ENCODE assay signal across 23 mouse cellular contexts in the genomic region with DNA sequence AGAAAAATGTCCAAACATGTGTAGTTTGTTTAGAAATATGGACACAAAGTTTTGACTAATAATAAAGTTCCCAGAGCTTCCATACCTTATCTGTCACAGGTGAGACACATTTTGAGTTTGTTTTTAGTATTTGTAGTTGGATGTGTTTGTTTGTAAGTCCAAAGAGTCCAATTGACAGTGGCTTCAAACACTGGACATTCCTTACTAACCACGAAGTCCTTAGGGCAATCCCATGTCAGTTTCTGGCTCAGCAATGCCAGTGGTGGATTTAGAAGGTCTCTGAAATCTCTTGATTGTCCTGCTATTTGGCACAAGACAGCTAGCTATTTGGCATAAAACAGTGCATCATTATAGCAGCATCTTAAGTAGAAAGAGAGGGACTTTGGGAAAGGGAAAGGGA. TPM values are rescaled to one million over a fixed set of nuclear protein-coding genes. Genes with fewer than 3 reads are reported as not detected.
DNase-seq lines count a peak whose midpoint lies in the region; ATAC-seq and TF ChIP-seq lines count a peak whose summit lies in the region.
"Had no signal": no experiment of that assay in that cellular context is flagged by ENCODE, and none has a peak within 500 bp of the region (broad histone marks: within the 10 kb centered on the region; RNA-seq: fewer than 3 reads in every experiment).

No protein-coding gene starts in this region.

- H3K4me3 ChIP-seq in liver, embryonic 14.5 days (ENCODE audit: insufficient read depth in 1 of 2, low read depth in 2 of 2, low read length in 2 of 2), result no peak overlapping the region
- H3K4me3 ChIP-seq in liver, embryonic 12.5 days, result no peak overlapping the region
- no peak overlapping the region for H3K4me3 ChIP-seq in liver, postnatal 0 days (ENCODE audit: low read depth, low read length)
- H3K4me3 ChIP-seq: embryonic facial prominence, embryonic 10.5 days; embryonic facial prominence, embryonic 12.5 days; forebrain, embryonic 13.5 days; forebrain, embryonic 15.5 days had no signal

- H3K9ac ChIP-seq in liver, embryonic 14.5 days (replicated peaks), result no peak overlapping the region
- H3K9ac ChIP-seq in liver, embryonic 12.5 days, result no peak overlapping the region
- no peak overlapping the region for H3K9ac ChIP-seq in liver, postnatal 0 days (replicated peaks)
- H3K9ac ChIP-seq: embryonic facial prominence, embryonic 12.5 days; forebrain, embryonic 13.5 days; forebrain, embryonic 15.5 days; forebrain, postnatal 0 days had no signal

- TF ChIP-seq CTCF in liver, embryonic 14.5 days (IDR thresholded peaks at IDR 0.05; ENCODE audit: low read depth), result no peak
- no peak for TF ChIP-seq CTCF in liver, postnatal 0 days (IDR thresholded peaks at IDR 0.05; ENCODE audit: low read depth)

- H3K4me1 ChIP-seq in liver, embryonic 14.5 days (replicated peaks; ENCODE audit: control insufficient read depth in 2 of 2, insufficient read depth in 2 of 2, low read length in 1 of 2), result peaks cover 12 to 14% of the 10 kb centered on the region in 2 experiments
- H3K4me1 ChIP-seq in liver, embryonic 12.5 days, result peaks cover 38% of the 10 kb centered on the region
- H3K4me1 ChIP-seq in liver, postnatal 0 days (ENCODE audit: insufficient read depth), result 0 out of 2 replicates have a peak, but pooled peaks cover 3% of the 10 kb centered on the region
- H3K4me1 ChIP-seq: embryonic facial prominence, embryonic 12.5 days; forebrain, embryonic 13.5 days; forebrain, embryonic 15.5 days had no signal

- peaks cover 2% of the 10 kb centered on the region; the same call in 1 of the 2 replicates for H3K36me3 ChIP-seq in liver, embryonic 14.5 days (replicated peaks; ENCODE audit: control insufficient read depth, insufficient read depth, low read depth)
- peaks cover 16% of the 10 kb centered on the region for H3K36me3 ChIP-seq in liver, embryonic 12.5 days
- no peaks in the 10 kb centered on the region for H3K36me3 ChIP-seq in liver, postnatal 0 days (replicated peaks; ENCODE audit: insufficient read depth, low read length)
- H3K36me3 ChIP-seq: embryonic facial prominence, embryonic 12.5 days; forebrain, embryonic 15.5 days had no signal

- WGBS in liver, embryonic 14.5 days (ENCODE audit: insufficient replicate concordance), result 55% methylated on average over 1 of the region's 1 CpGs
- WGBS in liver, embryonic 12.5 days (ENCODE audit: insufficient replicate concordance), result 61% methylated on average over 1 of the region's 1 CpGs
- 69% methylated on average over 1 of the region's 1 CpGs for WGBS in liver, postnatal 0 days (ENCODE audit: insufficient replicate concordance)

- H3K27ac ChIP-seq in liver, embryonic 14.5 days, result no peak overlapping the region
- no peak overlapping the region for H3K27ac ChIP-seq in liver, embryonic 12.5 days
- H3K27ac ChIP-seq in liver, postnatal 0 days (ENCODE audit: low read depth), result no peak overlapping the region
- H3K27ac ChIP-seq: embryonic facial prominence, embryonic 10.5 days; embryonic facial prominence, embryonic 12.5 days; forebrain, embryonic 13.5 days; forebrain, embryonic 15.5 days had no signal

- no peak for TF ChIP-seq EP300 in liver, embryonic 14.5 days (IDR thresholded peaks at IDR 0.05; ENCODE audit: low read depth)
- no peak for TF ChIP-seq EP300 in liver, postnatal 0 days (IDR thresholded peaks at IDR 0.05; ENCODE audit: low read depth)

- H3K9me3 ChIP-seq in liver, embryonic 14.5 days (ENCODE audit: control insufficient read depth, low read length), result no peaks in the 10 kb centered on the region
- H3K9me3 ChIP-seq in liver, embryonic 12.5 days (replicated peaks), result peaks cover 6% of the 10 kb centered on the region; the same call in 1 of the 2 replicates
- H3K9me3 ChIP-seq in liver, postnatal 0 days (ENCODE audit: low read length), result 0 out of 2 replicates have a peak, but pooled peaks cover 3% of the 10 kb centered on the region
- H3K9me3 ChIP-seq: forebrain, embryonic 15.5 days had no signal

- H3K4me2 ChIP-seq in liver, embryonic 14.5 days (ENCODE audit: low read depth), result peak overlapping the region; percentile 4; the same call in 1 of the 2 replicates
- H3K4me2 ChIP-seq in liver, embryonic 12.5 days, result no peak overlapping the region
- H3K4me2 ChIP-seq in liver, postnatal 0 days (ENCODE audit: low read depth, low read length), result no peak overlapping the region
- H3K4me2 ChIP-seq: embryonic facial prominence, embryonic 12.5 days; forebrain, embryonic 13.5 days; forebrain, embryonic 15.5 days had no signal

- DNase-seq in liver, embryonic 14.5 days (ENCODE audit: low read depth in 3 of 3, low spot score in 3 of 3), result no peak
- DNase-seq in 3T3-L1 (ENCODE audit: low read depth, low spot score), result peak; percentile 61
- DNase-seq in Muller cell, postnatal 12 days (ENCODE audit: inconsistent ontology term), result peak; percentile 71
- no peak for DNase-seq in liver, postnatal 0 days
- DNase-seq in kidney, adult 9 months, result no peak
- no peak for DNase-seq in heart, adult 11 months
- DNase-seq: adrenal gland, adult 8-10 months; adrenal gland, postnatal 14 days; adrenal gland, postnatal 36 days; B cell, adult 2 months; cerebellum, adult 11-12 months; cerebellum, adult 2 months; cerebellum, adult 9-10 months; cerebellum, postnatal 10 days; cerebellum, postnatal 25 days; forebrain, postnatal 0 days had no signal

- no peak for ATAC-seq in liver, embryonic 14.5 days (ENCODE audit: insufficient read depth)
- no peak for ATAC-seq in liver, embryonic 12.5 days
- ATAC-seq in liver, postnatal 0 days, result peak; percentile 56
- ATAC-seq: CD4-positive, CD25-positive, alpha-beta regulatory T cell, adult 4 months; forebrain, embryonic 13.5 days; forebrain, embryonic 15.5 days; forebrain, postnatal 0 days had no signal

- H3K27me3 ChIP-seq in liver, embryonic 14.5 days (ENCODE audit: control insufficient read depth, insufficient read depth, low read length), result no peaks in the 10 kb centered on the region
- no peaks in the 10 kb centered on the region for H3K27me3 ChIP-seq in liver, embryonic 12.5 days (replicated peaks)
- no peaks in the 10 kb centered on the region for H3K27me3 ChIP-seq in liver, postnatal 0 days (ENCODE audit: insufficient read depth, low read length)
- H3K27me3 ChIP-seq: CH12.LX; embryonic facial prominence, embryonic 12.5 days; forebrain, embryonic 13.5 days; forebrain, embryonic 15.5 days had no signal

RNA-seq across cellular contexts. Expression of a gene that starts 22.7 kb away (rescaled TPM):
- 7.5 and 9.1 TPM in 2 replicates for polyA plus RNA-seq in liver, embryonic 14.5 days (2012; rRNA removed)
- 8.1 and 8.2 TPM in 2 replicates for polyA plus RNA-seq in liver, embryonic 14.5 days (2014; fragmentation: Nextera tagmentation; extraction: Ambion mirVana)
- polyA plus RNA-seq in liver, embryonic 12.5 days (2016; fragmentation: Nextera tagmentation; extraction: Ambion mirVana), result 13.5 and 13.8 TPM in 2 replicates
- polyA plus RNA-seq in liver, postnatal 0 days (2015; fragmentation: Nextera tagmentation; extraction: Ambion mirVana), result 3.5 TPM in 2 replicates

Comparison
In these comparisons a context has a peak if more than half of its experiments do, and no peak if none do; other contexts are left out.
1. DNase-seq: peak in 3T3-L1 (single experiment) and Muller cell, postnatal 12 days (single experiment); none in liver, embryonic 14.5 days (0 of 3), liver, postnatal 0 days (single experiment), kidney, adult 9 months (single experiment) and heart, adult 11 months (single experiment).